Mouse (Mus musculus) stomach, embryonic 14.5 days (tissue): Measurements from ENCODE around the gene Gprin2. TPM values are rescaled to one million over a fixed set of nuclear protein-coding genes. Genes with fewer than 3 reads are reported as not detected.
A peak's percentile ranks its signal among the peaks of the same experiment; 100 is the strongest.

ENCODE experiments used
- ATAC-seq: fragments of 200-750 bp; cut with Nextera tagmentation; 2 replicates; pipeline ENCODE4 v1.8.0; 2017; ENCODE audit warnings: low read depth, moderate TSS enrichment; ENCODE audit not compliant: insufficient number of reproducible peaks, insufficient read depth, low FRiP score
- H3K27ac ChIP-seq: fragments of 300-500 bp; sonication (generic); 2 replicates; pipeline ENCODE4 v1.5.1; 2014; ENCODE audit warnings: mild to moderate bottlenecking, low read length, moderate library complexity, mixed read lengths
- H3K27me3 ChIP-seq: fragments of 300-500 bp; sonication (generic); 2 replicates; pipeline ENCODE4 v1.6.1; 2014; ENCODE audit warnings: low read length, control low read depth, mixed read lengths; ENCODE audit not compliant: control insufficient read depth, insufficient read depth
- H3K36me3 ChIP-seq: fragments of 300-500 bp; sonication (generic); 2 replicates; pipeline ENCODE4 v1.6.1; 2014; ENCODE audit warnings: mild to moderate bottlenecking, control low read depth, low read length, moderate library complexity, mixed read lengths; ENCODE audit not compliant: control insufficient read depth, insufficient read depth
- H3K4me1 ChIP-seq: fragments of 300-500 bp; sonication (generic); 2 replicates; pipeline ENCODE4 v1.6.1; 2014; ENCODE audit warnings: low read length, control low read depth, mixed read lengths; ENCODE audit not compliant: control insufficient read depth, insufficient read depth
- H3K4me2 ChIP-seq: fragments of 300-500 bp; sonication (generic); replicated peaks from 2 replicates; pipeline ENCODE4 v1.6.1; 2014; ENCODE audit warnings: low read depth, low read length, control low read depth
- H3K4me3 ChIP-seq: fragments of 300-500 bp; sonication (generic); 2 replicates; pipeline ENCODE4 v1.5.1; 2014; ENCODE audit warnings: low read depth, low read length, control low read depth
- H3K9ac ChIP-seq: fragments of 300-500 bp; sonication (generic); replicated peaks from 2 replicates; pipeline ENCODE4 v1.6.1; 2014; ENCODE audit warnings: low read depth, mild to moderate bottlenecking, control low read depth, low read length, moderate library complexity, mixed read lengths
- H3K9me3 ChIP-seq: fragments of 300-500 bp; sonication (generic); 2 replicates; pipeline ENCODE4 v1.6.1; 2016; ENCODE audit warnings: low read depth, low read length, control low read depth; ENCODE audit not compliant: control insufficient read depth
- WGBS: fragments of 180-500 bp; shearing (Covaris S2); extraction: QIAGEN DNeasy Blood & Tissue Kit; methylation state at CpG from one replicate; pipeline ENCODE4 v1.1.7; 2014; 5-methylcytosine and 5-hydroxymethylcytosine counted together
- polyA plus RNA-seq: library from polyadenylated mRNA; unstranded; fragments of >200 nt; fragmentation: Nextera tagmentation; extraction: Ambion mirVana; gene quantifications from 2 replicates; pipeline ENCODE4 v1.2.1, GENCODE M21; 2014

Gene Gprin2
- polyA plus RNA-seq, 1 experiment from 2014 or later = 0.32 TPM

DNA sequence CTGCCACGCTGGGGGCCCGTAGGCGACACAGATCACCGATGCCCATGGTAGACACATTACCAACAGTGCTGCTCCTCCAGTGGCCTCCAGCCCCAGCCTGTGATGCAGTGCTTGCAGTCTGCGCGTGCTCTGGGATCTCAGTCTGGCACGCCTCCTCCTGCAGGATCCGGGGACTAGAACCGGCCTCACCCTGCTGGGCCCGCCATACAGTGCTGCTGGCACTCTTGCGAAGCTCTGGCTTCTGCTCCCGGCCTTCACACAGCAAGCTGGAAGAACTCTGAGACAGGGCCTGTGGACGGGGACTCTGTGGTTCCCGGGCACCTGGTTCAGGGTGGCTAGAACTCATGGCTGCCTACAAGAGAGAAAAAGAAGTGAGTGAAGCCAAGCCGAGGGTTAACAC, 6.0 kb downstream of the Gprin2 start:
- Histone ChIP-seq H3K4me3 (no peak overlapping the region), H3K4me2 (no peak overlapping the region), H3K27ac (no peak overlapping the region), H3K9me3 (no peaks in the 10 kb centered on the region), H3K4me1 (0 out of 2 replicates have a peak, but pooled peaks cover under 1% of the 10 kb centered on the region), H3K36me3 (no peaks in the 10 kb centered on the region), H3K27me3 (no peaks in the 10 kb centered on the region), H3K9ac (no peak overlapping the region)
- WGBS = 87% methylated on average over 15 of the region's 15 CpGs
- no peak for ATAC-seq

DNA sequence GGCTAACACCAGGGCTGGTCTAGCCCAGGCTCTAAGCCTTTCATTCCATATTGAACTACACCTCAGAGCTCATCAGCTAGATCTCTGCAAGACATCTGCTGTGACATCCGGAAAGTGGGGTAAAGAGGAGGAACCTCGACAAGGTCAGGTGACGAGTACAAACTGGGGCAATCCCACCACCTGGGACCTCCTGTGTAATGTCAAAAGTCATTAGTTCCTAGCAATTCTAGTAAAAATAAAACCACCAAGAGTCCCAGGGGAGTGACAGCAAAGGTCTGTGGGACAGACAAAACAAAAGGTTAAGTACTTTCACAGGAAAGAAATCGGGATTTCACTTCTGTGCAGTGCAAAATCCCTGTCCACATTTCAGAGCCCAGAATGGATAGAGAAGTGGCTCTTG, 7.6 kb downstream of the Gprin2 start:
- Histone ChIP-seq H3K9me3 (no peaks in the 10 kb centered on the region), H3K27ac (no peak overlapping the region), H3K4me3 (no peak overlapping the region), H3K4me1 (no peaks in the 10 kb centered on the region), H3K4me2 (no peak overlapping the region), H3K27me3 (no peaks in the 10 kb centered on the region), H3K9ac (no peak overlapping the region), H3K36me3 (no peaks in the 10 kb centered on the region)
- no peak for ATAC-seq
- 78% methylated on average over 4 of the region's 4 CpGs for WGBS

DNA sequence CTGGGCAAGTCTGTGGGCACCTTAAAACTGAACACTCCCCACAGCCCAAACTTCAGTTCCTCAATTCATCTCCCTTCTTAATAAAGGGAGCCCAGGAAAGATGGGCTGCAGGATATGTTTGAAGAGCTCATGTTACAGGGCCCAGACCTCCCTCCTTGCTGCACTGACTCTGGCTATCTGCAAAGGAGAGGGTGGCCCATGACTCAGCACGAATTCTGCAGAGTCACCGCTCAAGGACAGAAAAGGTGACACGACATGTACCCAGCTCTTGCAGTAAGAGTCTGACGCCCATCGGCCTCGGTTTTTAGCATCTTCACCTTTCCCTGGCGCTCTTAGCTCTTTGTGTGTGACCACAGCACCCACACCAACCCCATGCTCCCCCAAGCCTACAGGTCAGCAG, 11.1 kb downstream of the Gprin2 start:
- H3K27me3 ChIP-seq = no peaks in the 10 kb centered on the region
- H3K4me3 ChIP-seq = no peak overlapping the region
- 66% methylated on average over 7 of the region's 7 CpGs for WGBS
- no peak overlapping the region for H3K9ac ChIP-seq
- no peaks in the 10 kb centered on the region for H3K36me3 ChIP-seq
- no peaks in the 10 kb centered on the region for H3K4me1 ChIP-seq
- no peak overlapping the region for H3K27ac ChIP-seq
- H3K9me3 ChIP-seq = no peaks in the 10 kb centered on the region
- no peak overlapping the region for H3K4me2 ChIP-seq
- no peak for ATAC-seq

DNA sequence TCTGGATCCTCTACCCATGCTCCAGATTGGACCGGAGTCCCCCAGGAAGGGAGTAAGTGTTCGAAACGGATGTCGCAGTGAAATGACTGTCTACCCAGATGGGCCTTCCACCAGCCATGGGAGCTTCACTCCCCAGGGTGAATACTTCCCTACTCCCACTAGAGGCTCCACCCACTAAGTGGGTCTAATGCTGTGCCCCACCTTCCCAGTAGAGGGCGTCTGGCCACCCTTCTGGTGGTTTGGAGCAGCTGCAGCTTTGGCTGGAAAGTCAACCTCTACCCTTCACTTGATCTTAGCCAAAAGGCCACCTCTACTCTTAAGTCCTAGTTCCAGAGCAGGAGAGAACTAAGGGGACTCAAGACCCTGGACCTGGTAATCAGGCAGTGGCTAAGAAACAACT, 12.8 kb downstream of the Gprin2 start:
- Histone ChIP-seq H3K27me3 (no peaks in the 10 kb centered on the region), H3K27ac (no peak overlapping the region), H3K9me3 (no peaks in the 10 kb centered on the region), H3K4me3 (no peak overlapping the region), H3K4me2 (no peak overlapping the region), H3K36me3 (no peaks in the 10 kb centered on the region), H3K9ac (no peak overlapping the region), H3K4me1 (no peaks in the 10 kb centered on the region)
- ATAC-seq = no peak
- 68% methylated on average over 5 of the region's 5 CpGs for WGBS

DNA sequence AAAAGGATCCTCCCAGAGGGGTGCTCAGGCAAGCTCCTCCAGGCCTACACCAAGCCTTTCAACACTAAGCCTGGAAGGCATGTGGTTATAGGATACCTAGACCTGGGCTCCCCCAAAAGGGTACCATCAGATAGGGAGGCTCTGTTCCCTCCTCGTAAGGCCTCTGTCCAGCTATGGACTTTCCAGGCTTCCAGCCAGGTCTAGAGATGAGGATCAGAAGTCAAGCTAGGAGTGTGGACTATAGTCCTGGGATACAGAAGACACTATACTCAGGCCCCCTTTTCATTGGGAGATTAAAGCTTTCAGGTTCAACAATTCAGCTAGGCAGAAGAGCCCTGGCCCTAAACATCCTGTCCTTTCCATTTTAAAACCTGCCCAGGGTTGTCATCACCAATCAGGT, 18.4 kb downstream of the Gprin2 start:
- Histone ChIP-seq H3K4me1 (no peaks in the 10 kb centered on the region), H3K36me3 (no peaks in the 10 kb centered on the region), H3K9ac (no peak overlapping the region), H3K4me3 (no peak overlapping the region), H3K4me2 (no peak overlapping the region), H3K27me3 (no peaks in the 10 kb centered on the region), H3K9me3 (peaks cover 6% of the 10 kb centered on the region; the same call in 1 of the 2 replicates), H3K27ac (no peak overlapping the region)
- 96% methylated on average over 1 of the region's 1 CpGs for WGBS
- ATAC-seq = no peak

DNA sequence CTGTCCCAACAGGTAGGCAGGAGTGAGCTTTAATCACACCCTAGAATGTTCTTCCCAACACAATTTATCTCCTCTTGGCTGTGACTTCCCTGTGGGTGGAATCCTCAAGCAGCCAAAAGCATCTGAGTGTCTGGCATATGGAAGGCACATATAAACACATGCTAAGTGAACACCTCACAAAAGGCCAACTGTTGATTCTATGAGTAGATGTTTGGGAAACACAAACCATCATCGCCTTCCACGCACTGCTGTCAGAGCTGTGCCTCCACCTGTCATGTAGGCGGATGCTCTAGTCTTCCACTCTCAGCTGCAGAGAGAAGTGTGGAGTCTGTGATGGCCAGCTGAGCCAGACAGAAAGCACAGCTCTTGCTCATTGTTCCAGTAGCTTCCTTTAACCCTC, 22.1 kb downstream of the Gprin2 start:
- no peaks in the 10 kb centered on the region for H3K27me3 ChIP-seq
- WGBS = 85% methylated on average over 3 of the region's 3 CpGs
- no peak for ATAC-seq
- no peak overlapping the region for H3K27ac ChIP-seq
- no peaks in the 10 kb centered on the region for H3K36me3 ChIP-seq
- H3K4me3 ChIP-seq = no peak overlapping the region
- H3K4me2 ChIP-seq = no peak overlapping the region
- no peak overlapping the region for H3K9ac ChIP-seq
- peaks cover 6% of the 10 kb centered on the region; the same call in 1 of the 2 replicates for H3K9me3 ChIP-seq
- no peaks in the 10 kb centered on the region for H3K4me1 ChIP-seq

DNA sequence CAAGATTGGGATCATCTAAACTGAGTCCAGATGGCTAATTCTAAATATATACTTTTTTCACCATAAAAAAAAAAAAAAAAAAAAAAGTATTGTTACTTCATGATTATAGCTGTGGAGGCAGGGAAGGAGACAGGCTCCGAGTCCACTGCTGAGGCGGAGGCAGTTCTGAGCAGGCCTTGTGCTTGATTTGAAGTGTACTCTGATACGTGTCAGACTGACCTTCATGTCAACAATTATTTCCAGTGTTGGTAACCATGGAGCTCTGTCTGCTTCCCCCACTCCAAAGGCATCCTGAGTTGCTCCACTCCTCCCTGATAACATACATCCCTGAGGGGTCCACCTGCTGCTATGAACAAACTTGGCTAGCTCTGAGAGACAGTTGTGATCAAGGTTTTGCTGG, 30.3 kb downstream of the Gprin2 start:
- H3K4me3 ChIP-seq = no peak overlapping the region
- H3K9me3 ChIP-seq = no peaks in the 10 kb centered on the region
- no peaks in the 10 kb centered on the region for H3K36me3 ChIP-seq
- no peak overlapping the region for H3K9ac ChIP-seq
- WGBS = 83% methylated on average over 3 of the region's 3 CpGs
- H3K4me2 ChIP-seq = no peak overlapping the region
- no peak for ATAC-seq
- no peaks in the 10 kb centered on the region for H3K4me1 ChIP-seq
- H3K27me3 ChIP-seq = no peaks in the 10 kb centered on the region
- H3K27ac ChIP-seq = no peak overlapping the region

DNA sequence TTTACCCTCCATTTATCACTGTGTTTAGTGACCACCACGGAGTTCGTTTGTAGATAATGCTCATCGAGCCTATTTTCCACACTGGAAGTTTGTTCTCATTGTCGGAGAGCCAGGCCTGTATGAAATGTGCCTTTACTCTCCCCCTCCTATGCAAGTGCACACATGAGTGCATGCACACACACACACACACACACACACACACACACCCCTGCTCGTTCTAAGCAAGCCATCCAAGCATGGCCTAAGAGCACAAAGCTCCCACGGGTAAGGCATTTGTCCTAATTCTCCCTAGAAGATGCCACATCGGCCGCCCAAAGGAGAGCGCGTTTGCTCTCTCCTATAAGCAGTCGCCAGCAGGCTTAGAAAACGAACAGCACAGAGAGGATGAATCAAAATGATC, 45.7 kb downstream of the Gprin2 start:
- 65% methylated on average over 12 of the region's 12 CpGs for WGBS
- H3K4me3 ChIP-seq = no peak overlapping the region
- ATAC-seq = no peak
- no peaks in the 10 kb centered on the region for H3K27me3 ChIP-seq
- H3K9me3 ChIP-seq = no peaks in the 10 kb centered on the region
- no peak overlapping the region for H3K9ac ChIP-seq
- H3K36me3 ChIP-seq = no peaks in the 10 kb centered on the region
- peaks cover 5% of the 10 kb centered on the region; the same call in 1 of the 2 replicates for H3K4me1 ChIP-seq
- no peak overlapping the region for H3K27ac ChIP-seq
- no peak overlapping the region for H3K4me2 ChIP-seq

DNA sequence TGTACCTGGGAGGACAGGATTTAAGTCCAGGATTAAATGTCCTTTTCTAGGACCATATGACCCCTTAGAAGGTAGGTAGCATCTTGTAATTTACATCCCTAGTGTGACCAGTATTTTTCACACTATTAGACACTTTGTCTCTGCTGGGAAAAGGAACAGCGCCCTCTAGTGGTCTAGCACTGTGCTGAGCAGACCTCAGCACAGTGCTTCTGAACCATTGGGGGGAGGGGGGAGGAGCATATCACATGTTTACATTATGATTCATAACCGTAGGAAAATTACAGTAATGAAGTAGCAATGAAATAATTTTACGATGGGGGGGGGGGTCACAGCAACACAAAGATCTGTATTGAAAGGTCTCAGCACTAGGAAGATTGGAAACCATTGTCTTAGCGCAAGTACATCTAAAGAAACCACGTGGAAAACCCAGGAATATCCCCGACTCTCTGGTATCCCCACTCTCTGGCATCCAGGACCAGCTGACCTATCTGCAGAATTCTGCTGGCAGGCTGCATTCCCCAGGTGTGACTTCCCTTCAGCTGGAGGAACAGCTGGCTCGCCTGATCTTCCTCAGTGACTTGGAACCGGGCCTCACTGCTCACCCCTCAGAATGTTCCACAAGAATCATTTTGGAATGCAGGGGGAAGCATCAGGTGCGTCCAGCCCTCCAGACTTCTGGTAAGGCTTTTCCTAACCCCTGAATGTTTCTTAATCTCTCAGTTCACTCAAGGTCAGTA, 46.7 kb downstream of the Gprin2 start:
- no peak overlapping the region for H3K27ac ChIP-seq
- 50% methylated on average over 9 of the region's 9 CpGs for WGBS

More for the DNA sequence above, 46.7 kb downstream of the Gprin2 start:
- Histone ChIP-seq H3K36me3 (no peaks in the 10 kb centered on the region), H3K4me2 (no peak overlapping the region), H3K27me3 (no peaks in the 10 kb centered on the region), H3K9ac (no peak overlapping the region), H3K9me3 (no peaks in the 10 kb centered on the region), H3K4me3 (no peak overlapping the region), H3K4me1 (peaks cover 5% of the 10 kb centered on the region; the same call in 1 of the 2 replicates)
- ATAC-seq = peak; percentile 68; the same call in 1 of the 2 replicates
